Mouse (Mus musculus): ENCODE data around the gene Zbtb46.

DNA sequence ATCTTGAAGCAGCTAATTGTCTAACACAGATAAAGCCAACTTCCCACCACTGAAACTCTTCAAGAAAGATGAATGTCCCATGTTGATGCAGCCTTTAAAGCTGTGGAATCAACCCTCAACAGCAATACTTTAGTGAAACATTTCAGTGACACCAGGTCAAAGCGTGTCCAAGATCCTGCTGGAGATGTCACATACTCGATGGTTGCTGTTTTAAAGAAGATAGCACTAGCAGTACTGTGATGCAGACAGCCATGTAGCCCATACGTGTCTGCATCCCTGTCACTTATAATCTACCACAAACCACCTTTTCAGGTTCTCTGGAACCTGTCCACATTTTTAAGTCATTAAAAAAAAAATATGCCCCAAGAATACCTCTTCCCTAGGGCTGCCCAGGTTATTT, 55.5 kb downstream of the Zbtb46 start:
- TF ChIP-seq CTCF (IDR thresholded peaks at IDR 0.05) (no peak), EP300 (IDR thresholded peaks at IDR 0.05) (no peak)

Measured in lung, postnatal 0 days (tissue).